Comparison of ENCODE assay signal across 8 mouse cellular contexts in genomic region chr16:3846711-3847518, GRCm38 (mm10). TPM values are rescaled to one million over a fixed set of nuclear protein-coding genes. Genes with fewer than 3 reads are reported as not detected.
DNase-seq lines count a peak whose midpoint lies in the region; ATAC-seq lines count a peak whose summit lies in the region.

Zfp174 (plus strand) TSS chr16:3847268.

- peak within 1 kb of the TSS; percentile 55 for H3K4me2 ChIP-seq in hindbrain, embryonic 14.5 days (replicated peaks)

- peak within 1 kb of the TSS; percentile 57 for H3K4me3 ChIP-seq in hindbrain, embryonic 14.5 days (replicated peaks; ENCODE audit: low read length)

- peak within 1 kb of the TSS; percentile 60 for H3K9ac ChIP-seq in hindbrain, embryonic 14.5 days

- WGBS in hindbrain, embryonic 14.5 days = 4% methylated on average over 38 of the region's 38 CpGs

- H3K36me3 ChIP-seq in hindbrain, embryonic 14.5 days (replicated peaks; ENCODE audit: control insufficient read depth, insufficient read depth) = no peaks in the 10 kb centered on the region

- peaks cover 20% of the 10 kb centered on the region for H3K4me1 ChIP-seq in hindbrain, embryonic 14.5 days (replicated peaks; ENCODE audit: control insufficient read depth, insufficient read depth, low read length)

- no peak within 1 kb of the TSS for H3K27ac ChIP-seq in hindbrain, embryonic 14.5 days

- H3K9me3 ChIP-seq in hindbrain, embryonic 14.5 days (ENCODE audit: control insufficient read depth, low read length) = no peaks in the 10 kb centered on the region

- ATAC-seq in hindbrain, embryonic 14.5 days (ENCODE audit: low FRiP score) = peak; percentile 99

- DNase-seq in R1 (ENCODE audit: low read depth, low spot score) = peak; percentile 98
- DNase-seq in cerebellum, postnatal 25 days = peak; percentile 92 to 93
- peak; percentile 83 to 89 for DNase-seq in frontal cortex, postnatal 25 days (ENCODE audit: low spot score in 2 of 2)
- DNase-seq in hindbrain, embryonic 14.5 days (ENCODE audit: low spot score) = peak; percentile 98
- DNase-seq in layer of hippocampus, postnatal 36 days = peak; percentile 93 to 94
- peak; percentile 99 for DNase-seq in lung, postnatal 36 days
- peak; percentile 98 for DNase-seq in retina, postnatal 1 day
- DNase-seq in urinary bladder, adult 18-20 months (ENCODE audit: low spot score in 2 of 2) = peak; percentile 90 to 93

- H3K27me3 ChIP-seq in hindbrain, embryonic 14.5 days (ENCODE audit: control insufficient read depth, insufficient read depth, low read length) = no peaks in the 10 kb centered on the region

RNA-seq across cellular contexts. Expression of gene Zfp174, which starts in this region (rescaled TPM):
- 2.9 TPM in 2 replicates for polyA plus RNA-seq in hindbrain, embryonic 14.5 days (2014; fragmentation: Nextera tagmentation; extraction: Ambion mirVana)
- total RNA-seq in layer of hippocampus, postnatal 36 days (2021) = 1 to 10 TPM; 4.4 to 5.0 TPM
